Mouse (Mus musculus) neutrophil, adult 5-6 weeks (primary cell): ENCODE results near the gene Kirrel3. TPM values are rescaled to one million over a fixed set of nuclear protein-coding genes. Genes with fewer than 3 reads are reported as not detected.

Experiments used
- ATAC-seq: fragments of 151-379, 151-347 bp; 2 replicates; pipeline ENCODE4 v1.8.0; 2017; ENCODE audit warnings: mild to moderate bottlenecking, moderate TSS enrichment; ENCODE audit not compliant: insufficient number of reproducible peaks, poor library complexity, low FRiP score, severe bottlenecking; ENCODE audit errors: extremely low read depth
- total RNA-seq: library from RNA; stranded (forward); fragments of 200-1000 nt; gene quantifications from 2 replicates; pipeline ENCODE4 v1.2.3, GENCODE M21; 2017

Gene Kirrel3
- total RNA-seq, 1 experiment from 2014 or later, result not detected

DNA sequence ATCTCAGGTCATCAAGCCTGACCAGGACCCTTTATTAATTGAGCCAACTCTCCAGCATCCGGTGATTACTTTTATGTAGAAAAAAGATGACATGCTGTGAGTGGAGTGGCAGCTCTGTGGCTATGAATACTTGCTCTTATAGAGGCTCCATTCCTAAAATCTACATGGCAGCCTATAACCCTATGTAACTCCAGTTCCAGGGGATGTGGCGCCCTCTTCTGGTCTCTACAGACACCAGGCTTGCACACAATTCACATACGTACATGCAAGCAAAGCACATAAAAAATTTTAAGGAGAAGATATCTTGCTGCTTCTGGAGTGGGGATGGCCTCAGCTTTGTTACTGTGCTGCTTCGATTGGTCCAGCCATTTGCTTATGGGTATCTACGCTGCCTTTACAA lies 468.5 kb downstream of the Kirrel3 start:
- ATAC-seq, result no peak

DNA sequence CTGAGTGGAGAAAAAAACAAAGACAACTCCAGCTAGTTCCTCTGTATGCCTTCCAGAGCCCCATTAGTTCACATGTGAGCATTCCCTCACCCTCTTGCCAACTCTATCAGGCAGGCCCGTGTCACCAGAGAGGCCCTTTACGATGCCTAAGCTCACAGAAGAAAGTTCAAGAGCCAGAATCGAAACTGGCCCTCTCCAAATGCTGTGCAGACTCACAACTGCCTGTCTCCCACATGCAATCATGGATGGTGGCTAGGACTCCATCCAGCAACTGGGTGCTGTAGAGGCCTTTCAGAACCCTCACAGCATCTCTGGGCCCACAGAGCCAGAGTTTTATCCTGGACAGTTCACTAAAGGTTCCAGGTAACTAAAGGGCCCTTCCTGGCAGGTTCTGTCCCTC lies 470.8 kb downstream of the Kirrel3 start:
- ATAC-seq, result no peak

DNA sequence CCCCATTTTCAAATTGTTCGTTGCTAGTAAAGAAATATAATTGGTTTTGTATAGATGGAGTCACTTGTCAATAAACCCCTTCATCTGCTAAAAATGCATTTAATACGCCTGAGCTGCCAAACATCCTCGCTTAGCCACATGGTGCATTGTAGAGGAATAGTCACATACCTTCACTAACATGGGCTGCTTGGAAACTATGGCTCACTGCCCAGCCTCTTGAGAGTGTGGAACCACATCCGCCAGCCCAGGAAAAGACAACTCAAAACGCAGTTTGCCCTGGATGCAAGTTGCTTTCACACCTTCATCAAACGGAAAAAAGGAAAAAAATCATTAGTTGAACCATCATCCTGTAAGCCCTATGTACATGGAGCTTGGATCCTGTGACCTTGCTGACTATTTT lies 472.0 kb downstream of the Kirrel3 start:
- ATAC-seq, result no peak

DNA sequence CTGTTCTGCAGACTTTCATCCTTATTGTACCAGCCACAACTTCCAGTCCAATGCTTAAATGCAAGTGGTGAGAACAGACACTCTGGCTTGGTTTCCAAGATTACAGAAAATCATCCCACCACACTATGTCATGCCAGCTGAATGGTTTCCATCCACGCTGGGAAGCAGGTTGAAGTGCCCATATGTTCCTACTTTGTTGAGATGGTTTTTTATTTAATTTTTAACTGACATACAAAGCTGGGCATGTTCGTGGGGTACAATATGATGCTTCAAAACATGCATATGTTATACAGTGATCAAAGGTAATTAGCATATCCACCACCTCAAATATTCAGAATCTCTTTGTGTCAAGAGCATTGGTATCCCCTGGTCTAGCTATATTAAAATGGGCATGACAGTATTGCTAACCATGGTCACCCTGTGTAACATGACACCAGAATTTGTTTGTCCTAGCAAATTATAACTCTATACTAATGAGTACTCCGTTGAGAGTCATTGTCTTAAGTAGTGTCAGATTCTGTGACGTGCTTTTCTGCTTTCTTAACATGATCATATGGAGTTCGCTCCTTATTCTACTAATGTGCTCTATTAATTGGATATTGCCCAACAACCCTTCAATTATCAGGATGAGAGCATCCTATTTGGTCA lies 472.6 kb downstream of the Kirrel3 start:
- ATAC-seq, result no peak

DNA sequence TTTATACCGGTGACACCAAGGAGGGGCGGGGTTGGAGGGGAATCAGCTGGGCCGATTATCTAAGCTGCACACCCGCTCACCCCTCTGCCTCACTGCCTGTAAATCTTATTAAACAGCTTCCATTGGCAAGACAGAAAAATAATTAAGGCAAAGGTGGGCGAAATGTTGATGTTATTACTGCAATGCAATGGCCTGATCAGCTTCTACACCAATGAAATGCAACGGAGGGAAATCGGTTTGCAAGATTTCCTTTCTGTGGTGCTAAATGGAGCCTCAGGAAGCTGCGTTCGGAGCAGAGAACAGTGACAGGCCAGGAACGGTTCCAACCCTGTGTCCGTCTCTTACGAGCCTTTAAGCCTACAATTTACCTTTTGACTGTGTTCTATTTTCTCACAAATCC lies 475.0 kb downstream of the Kirrel3 start:
- ATAC-seq, result no peak

DNA sequence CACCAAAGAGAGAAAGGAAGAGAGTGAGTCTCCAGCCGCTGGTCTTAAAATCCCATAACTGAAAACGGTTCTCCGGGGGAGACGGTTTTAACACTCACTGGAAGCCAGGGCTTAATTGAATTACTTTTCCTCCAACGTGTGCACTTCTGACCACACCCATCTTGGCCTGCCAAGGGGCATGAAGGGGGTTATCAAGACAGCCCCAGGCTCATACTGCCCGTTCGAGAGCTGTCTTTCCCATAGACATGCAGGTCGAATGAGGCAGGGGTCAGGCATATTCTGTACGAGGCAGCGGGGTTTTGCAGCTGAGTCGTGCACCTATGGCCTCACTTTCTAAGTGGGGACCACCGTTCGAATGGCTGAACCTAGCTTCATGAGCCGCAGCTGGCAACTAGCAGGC lies 475.5 kb downstream of the Kirrel3 start:
- ATAC-seq, result no peak

DNA sequence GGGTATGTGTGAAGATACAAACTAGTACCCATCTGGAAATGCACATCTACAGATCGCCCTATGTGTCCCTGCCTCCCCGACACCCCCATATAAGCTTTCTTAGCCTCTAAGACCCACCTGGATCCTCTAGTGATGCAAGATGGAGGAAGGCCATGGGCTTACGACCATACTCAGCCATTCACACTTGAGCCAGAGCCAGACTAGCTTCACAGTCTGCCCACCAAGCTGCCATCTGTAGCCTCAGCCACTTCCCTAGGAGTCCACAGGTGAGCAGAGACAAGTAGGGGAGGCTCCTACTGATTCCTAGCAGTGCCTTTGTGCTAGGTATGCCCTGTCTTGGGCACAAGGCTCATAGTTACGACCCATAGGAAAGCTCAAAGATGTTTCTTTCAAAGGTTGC lies 476.6 kb downstream of the Kirrel3 start:
- no peak for ATAC-seq

DNA sequence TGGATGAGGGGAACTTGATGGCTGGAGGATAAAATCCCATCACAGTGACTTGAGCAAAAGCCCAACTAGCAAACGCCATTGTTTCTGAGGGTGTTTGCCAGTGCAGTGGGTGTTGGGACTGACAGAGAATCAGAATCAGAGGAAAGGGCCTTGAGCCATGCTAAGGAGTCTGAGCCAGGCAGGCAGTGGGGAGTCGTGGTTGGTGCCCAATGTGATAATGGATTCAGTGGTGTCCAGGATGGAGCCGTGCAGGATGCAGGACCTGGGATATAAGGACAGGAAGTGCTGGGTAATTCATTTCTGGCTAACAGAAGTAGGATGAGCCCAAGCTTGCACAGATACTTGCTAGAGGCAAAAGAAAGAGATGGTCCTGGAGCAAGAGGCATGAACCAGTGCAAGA lies 477.9 kb downstream of the Kirrel3 start:
- ATAC-seq, result no peak

DNA sequence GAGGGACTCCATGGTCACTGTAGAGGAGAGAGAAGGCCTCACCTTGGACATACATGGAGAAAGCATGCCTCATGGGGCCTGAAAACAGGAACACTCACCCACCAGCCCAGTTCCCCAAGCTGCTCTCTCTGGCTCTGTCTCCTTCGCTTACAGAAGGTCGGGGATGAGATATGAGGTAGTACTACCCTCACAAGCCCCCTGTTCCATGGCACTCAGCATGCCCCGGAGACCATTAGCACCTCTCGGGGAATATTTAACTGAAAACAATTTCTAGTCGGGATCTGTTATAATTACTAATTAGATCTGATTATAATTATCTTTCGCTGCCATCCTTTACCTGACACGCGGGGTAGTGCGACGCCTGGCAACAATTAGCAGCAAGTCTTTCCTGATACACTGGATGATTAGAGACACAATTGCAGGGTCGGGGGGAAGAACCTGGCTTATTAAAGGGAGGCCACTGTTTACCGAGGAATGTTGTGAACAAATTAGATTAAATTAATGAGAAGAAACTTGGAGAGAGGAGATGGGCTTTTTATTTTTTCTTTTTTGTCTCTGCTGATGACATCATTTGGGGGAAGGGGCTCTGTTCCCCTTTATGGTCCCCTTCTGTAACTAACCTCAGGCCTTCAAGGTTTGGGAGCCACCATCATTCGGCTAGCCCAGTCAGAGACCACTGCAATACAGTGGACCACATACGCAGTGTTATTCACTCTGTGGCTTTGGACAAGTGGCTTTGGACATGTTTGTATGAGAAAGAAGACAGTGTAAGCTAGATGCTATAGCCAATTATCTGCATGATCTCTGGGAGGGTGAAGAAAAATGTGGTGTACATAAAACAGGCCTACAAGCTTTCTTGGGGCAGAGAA lies 478.7 kb downstream of the Kirrel3 start:
- no peak for ATAC-seq

DNA sequence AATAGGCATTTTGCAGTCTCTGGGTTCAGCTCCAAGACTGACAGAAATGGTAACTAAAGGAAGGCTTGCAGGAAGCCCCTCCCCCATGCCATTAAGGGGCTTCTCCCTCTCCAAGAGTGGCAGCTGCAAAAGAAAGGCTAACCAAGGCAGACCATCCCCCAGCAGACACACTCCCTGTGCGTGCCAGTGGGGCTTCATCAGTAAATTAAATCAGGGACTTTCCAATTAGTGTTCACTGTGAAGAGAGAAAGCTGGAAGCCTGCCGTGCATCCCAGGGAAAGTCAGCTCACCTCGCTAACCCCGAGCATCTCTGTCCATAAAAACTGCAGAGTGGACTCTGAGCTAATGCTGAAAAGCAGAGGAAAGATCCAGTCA lies 479.3 kb downstream of the Kirrel3 start:
- ATAC-seq, result no peak

DNA sequence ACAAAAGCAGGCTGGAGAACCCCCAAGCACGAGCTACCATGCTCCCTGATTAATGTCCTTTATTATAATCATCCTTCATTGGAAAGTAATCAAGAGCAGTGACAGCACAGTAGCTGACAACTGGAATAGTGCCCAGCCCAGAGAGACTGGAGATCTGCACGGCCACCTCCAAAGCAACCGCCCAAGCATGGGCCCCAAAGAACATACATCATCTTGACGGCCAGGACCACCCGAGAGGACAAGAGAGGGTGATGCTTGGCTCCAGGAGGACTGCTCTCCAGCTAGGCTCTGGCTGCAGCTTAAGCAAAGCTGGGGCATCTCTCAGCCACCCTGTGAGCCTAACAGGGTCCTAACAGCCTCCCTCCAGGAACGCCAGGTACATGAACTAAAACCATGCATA lies 482.1 kb downstream of the Kirrel3 start:
- no peak for ATAC-seq

DNA sequence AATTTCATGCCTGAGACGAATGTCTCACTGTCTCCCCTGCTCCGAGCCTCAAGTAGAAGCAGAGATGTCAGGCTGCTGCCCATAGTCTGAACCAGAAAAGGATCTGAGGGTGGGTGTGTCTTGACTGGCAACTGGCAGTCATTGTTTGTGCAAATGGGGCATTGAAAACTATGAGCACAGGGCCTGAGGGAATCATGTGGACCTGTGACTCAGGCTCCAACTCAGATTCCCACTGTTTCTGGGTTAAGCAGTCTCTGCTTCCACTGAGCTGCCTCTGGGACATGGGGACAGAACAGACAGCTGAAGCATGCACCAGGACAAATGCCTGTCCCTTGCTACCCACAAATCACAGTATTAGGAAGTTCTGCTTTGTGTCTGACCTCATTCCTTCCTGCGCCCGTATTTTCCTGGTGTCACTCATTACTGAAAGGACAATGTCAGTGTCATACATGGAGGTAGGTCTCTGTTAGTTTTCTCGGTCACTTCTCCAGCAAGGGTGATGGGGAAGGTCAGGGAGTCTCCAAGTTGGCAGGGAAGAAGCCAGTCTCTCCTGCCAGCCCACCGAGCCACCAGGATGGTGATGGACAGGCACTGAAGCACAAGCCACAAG lies 484.3 kb downstream of the Kirrel3 start:
- no peak for ATAC-seq

DNA sequence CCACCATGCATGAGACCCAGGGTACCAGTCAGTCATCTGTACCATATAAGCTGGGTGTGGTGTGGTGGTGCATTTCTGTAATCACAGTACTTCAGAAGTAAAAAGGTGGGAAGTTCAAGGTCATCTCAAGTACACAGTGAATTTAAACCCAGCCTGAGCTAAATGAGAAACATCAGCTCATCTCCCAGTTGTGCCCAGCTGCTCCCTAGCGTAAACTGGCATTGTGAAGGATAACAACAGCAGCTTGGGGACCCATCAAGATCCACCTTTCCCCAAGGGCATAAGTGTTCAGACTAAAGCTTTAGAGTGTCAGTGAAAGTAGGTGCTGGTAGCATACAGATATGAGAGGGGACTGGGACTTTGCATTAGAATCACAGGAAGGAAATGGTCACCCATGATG lies 488.6 kb downstream of the Kirrel3 start:
- no peak for ATAC-seq

DNA sequence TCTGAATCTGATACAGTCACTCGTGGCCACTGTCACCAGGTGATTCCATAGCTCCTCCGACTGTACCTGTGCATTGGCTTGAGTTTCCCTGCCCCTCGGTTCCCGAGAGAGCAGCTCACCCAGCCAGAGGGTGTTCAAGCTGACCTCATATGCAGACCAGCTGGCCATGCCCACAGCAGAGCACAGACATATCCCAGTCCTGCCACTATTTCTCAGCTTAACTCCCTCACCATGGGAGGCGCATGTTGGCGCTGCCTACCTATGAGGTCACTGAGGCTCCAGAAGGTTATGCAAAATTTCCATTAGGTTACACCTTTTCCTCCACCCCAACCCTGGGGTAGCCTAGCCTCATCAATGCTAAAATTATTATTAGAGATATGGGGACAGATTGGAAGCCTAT lies 489.6 kb downstream of the Kirrel3 start:
- no peak for ATAC-seq

DNA sequence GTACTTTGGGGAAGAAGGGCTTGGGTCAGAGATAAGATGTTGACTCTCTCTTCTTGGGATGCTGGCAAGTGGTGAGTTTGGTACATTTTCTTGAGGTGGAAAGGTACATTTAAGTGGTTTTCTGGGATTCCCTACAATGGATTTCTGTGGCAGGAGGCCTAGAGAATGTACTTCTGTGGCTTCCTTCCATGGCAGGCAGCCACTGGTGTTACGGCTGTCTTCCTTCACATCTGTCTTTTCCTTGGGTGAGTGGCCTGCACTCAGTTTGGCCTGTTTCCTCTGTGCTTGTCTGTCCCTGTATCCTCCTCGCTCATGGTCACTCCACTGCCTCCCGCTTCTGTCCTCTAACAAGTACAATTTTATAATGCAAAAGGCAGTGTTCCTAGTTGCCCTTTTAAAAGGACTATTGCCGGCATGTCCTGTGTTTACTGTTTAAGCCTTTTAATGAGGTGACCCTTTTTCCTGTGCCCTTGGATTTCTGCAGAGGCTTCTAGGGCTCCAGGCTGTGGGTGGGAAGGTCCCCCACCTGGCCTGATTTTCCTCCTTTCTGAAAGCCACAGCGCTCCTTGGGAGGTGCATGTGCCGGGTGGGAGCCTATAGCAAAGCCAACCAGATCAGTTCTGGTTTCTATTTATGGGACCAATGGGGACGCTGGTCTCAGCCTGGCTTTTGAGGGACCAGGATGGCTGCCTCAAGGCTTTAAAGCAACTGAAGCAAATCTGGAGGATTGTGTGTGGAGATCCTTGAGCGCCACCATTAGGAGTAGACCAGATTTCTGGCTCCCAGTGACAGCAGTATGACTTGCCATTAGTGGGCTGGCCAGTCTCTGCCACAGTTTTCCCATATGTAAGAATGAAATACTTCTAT lies 491.1 kb downstream of the Kirrel3 start:
- no peak for ATAC-seq

DNA sequence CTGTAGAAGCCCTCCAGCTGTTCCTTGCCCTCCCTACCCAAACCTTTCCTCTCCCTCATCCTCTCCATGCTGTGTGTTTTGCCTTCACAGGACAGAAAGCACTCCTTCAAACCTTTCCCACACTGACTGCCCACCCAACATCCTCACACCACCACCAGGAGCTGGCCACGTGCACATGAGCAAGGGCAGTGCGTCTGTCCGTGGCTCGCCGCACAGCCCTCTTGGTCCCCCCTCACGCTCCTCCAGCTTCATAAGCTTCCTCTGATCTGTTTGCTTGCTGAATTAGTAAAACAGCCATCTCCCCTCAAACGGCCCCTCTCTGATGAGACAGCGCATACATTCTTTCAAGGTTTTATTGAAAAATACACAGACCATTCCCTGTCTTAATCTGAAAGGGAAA lies 492.0 kb downstream of the Kirrel3 start:
- ATAC-seq, result no peak

DNA sequence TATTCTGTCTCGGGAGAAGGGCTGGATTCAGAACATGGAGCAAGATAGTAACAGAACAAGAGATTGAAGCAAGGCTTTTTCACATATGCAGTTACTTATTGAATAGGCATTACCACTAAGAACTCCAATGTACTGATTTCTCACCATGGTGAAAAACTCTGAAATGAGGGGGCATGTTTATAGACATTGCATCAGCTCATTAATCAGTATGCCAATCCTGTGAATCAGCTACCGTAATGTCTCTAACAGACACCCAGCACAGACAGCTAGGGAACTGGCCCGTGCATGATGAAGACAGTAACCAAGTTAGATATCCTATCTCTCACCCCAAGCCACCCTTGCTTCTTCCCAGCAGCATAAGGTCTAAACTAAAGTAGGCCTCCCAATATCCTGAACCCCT lies 492.5 kb downstream of the Kirrel3 start:
- no peak for ATAC-seq

DNA sequence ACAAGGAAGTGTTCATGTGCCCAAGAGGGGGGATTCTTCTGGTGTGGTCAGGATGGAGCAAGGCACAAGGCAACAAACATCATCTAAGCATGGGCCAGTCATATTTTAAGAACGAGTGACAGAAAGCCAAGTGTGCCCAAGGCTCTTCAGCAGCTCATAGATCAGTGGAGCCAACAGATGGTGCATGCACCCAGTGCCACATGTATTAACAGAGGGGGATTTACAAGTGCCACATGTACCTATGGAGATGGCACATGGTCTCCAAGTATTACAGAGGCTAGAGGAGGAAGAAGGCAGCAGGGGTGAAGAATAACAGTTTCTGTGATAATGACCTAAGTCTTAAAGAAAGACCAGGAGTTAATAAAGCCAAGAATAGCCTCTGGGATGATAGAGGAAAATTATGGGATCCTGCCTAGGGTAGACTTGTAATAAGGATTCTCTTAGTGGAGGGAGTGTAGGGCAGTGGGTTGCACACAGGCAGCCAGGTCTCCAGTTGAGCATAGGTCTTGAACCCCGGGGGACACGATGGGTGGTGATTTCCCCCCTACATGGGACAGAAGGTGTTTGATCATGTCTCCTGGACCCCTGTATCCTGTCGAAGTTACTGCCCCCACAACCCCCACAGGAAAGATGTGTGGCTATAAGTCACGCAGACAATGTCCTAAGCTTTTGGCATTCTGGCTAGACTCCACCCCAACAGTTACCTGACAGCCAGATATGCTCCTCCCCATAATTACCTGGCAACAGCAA lies 495.0 kb downstream of the Kirrel3 start:
- no peak for ATAC-seq
